Mouse (Mus musculus) CH12F3 (cell line): Measurements from ENCODE around the gene Lama4.

Experiments used
- in situ Hi-C: fragments of 300-500 bp; cut with MboI; formaldehyde crosslinking; loops from 2 replicates; pipeline ENCODE4 v1.14.3; 2020; ENCODE audit warnings: low sequenced_read_pairs

The Lama4 gene

DNA sequence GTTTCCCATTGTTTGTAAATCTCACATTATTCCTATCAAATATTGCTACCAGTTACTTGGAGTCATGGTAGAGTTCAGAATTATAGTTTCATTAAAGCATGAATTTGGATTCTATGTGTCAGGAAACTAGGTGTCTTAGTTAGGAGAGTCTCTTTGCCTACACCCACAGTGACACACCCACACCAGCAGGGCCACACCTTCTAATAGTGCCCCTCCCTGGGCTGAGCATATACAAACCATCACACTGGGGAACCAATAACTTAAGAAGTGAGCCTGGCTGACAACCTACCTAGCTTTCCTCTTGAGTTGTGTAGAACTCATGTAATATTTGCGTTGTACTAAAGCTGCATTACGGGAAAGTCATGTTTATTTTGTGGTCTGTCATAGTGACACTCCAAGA, 176.1 kb downstream of the Lama4 start:
- in situ Hi-C loops = no loop called here

DNA sequence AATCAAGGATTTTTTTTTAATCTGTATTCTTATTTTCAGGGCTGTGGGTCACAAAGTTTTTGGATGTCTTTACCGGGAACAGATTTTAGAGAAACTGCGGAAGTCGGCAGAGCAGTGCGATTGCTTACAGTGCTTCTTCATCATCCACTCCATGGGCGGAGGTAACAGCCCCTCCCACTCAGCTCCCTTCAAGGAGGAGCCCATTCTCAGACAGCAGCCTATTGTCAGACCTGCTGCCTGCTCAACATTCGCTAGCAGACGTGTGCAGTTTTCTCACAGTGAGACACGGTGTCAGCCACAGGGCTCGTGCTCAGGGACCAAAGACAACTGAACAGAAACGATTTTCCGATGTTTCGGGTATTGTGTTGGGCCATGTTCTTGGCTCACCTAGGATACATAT, 176.9 kb downstream of the Lama4 start:
- in situ Hi-C loops = no loop called here

DNA sequence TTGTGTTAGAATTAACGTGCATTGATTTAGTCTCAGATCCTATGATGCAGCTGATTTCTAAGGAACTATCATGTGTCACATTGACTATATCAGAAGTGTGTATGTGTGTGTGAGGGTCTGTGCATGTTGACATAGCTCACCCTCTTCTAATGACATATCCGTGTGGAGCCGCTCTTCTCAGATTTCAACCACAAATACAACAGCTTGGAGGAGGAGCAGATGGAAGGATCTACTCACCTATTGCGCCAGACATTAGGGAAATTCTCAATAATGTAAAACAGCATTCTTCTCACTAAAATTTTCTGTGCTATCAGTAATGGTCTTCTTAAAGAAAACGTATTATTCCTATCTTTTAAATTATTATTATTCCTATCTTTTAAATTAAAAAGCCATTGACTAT, 191.4 kb downstream of the Lama4 start:
- in situ Hi-C loops = no loop called here

DNA sequence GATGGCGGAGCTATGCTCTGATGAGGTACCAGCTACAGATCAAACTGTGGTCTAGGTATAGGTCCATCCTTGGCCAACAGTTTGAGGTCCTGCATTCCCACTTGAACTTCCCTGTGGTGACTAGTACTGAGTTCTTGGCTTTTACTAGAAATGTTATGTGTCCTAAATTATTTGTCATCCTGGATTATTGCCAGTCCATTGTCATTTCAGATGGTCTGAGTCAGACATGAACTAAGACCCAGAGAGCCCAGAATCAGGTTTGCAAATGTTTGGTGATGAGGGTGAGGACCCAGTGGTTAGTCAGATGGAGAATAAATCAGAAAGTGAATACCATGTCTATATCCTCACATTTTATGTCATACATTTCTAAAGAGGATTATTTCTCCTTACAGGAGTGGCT, 192.0 kb downstream of the Lama4 start:
- in situ Hi-C loops = no loop called here

DNA sequence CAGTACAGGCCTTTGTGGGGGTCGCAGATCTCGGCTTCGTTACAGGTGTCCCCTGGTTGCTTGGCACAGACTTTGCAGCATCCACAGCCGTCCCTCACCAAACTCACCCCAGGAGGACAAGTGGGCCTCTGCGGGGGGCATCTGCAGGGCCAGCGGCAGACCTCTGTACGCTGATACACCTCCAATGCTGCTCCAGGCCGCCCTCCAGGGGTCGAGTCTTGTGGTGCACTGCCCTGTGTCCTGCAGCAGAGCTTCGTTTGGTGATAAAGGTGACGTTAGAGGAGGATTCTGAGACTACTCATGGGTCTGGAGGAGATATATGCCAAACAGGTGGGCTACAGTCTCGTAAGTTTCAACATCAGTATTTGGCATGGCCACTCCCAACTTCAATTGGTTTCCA, 193.0 kb downstream of the Lama4 start:
- in situ Hi-C loops = no loop called here
